Mouse (Mus musculus) neutrophil, adult 5-6 weeks (primary cell): ENCODE measurements around the gene Snx29. TPM values are rescaled to one million over a fixed set of nuclear protein-coding genes. Genes with fewer than 3 reads are reported as not detected.
A peak's percentile ranks its signal among the peaks of the same experiment; 100 is the strongest.
"Not testable (repeated sequence)": the region's sequence is repeated elsewhere in the genome, so short reads cannot be mapped to it uniquely, and the experiment has no call there.

Experiments
- ATAC-seq: fragments of 151-379, 151-347 bp; 2 replicates; pipeline ENCODE4 v1.8.0; 2017; ENCODE audit warnings: mild to moderate bottlenecking, moderate TSS enrichment; ENCODE audit not compliant: insufficient number of reproducible peaks, poor library complexity, low FRiP score, severe bottlenecking; ENCODE audit errors: extremely low read depth
- total RNA-seq: library from RNA; stranded (forward); fragments of 200-1000 nt; gene quantifications from 2 replicates; pipeline ENCODE4 v1.2.3, GENCODE M21; 2017

Snx29 gene
- total RNA-seq, 1 experiment from 2014 or later: 135 TPM

DNA sequence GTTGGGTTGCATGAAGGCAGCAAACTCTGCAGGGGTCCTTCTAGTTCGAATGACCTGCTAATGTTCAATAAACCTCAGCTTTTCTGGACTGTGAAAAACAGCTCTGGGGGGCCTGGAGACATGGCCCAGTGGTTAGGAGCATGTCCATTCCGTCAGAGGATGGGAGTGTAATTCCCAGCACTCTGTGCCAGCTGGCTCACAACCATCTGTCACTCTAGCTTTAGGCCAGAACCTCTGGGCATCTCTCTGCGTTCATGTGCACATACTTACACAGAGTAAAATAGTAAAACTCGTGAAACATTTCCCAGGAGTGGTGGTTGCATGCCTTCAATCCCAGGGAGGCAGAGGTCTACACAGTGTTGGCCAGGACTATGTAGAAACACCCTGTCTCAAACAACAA lies 241.1 kb downstream of the Snx29 start:
- no peak for ATAC-seq

DNA sequence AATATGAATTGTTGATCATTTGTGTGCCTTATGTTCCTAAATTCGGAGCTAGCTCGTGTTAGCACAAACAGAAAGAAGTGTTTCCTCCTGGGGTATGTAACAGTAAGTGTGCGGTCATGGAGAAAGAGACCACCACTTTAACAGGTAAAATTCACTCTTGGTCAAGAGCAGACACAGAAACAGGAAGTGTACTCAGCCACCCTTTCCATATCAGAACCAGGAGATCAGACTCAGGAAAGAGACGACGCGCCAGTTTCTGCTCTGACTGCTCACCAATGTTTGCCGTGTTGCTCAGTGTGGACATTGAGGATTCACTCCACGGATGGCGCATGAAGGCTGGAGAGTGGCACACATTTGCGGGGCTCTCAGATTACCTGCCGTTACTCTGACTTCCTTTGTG lies 242.4 kb downstream of the Snx29 start:
- no peak for ATAC-seq

DNA sequence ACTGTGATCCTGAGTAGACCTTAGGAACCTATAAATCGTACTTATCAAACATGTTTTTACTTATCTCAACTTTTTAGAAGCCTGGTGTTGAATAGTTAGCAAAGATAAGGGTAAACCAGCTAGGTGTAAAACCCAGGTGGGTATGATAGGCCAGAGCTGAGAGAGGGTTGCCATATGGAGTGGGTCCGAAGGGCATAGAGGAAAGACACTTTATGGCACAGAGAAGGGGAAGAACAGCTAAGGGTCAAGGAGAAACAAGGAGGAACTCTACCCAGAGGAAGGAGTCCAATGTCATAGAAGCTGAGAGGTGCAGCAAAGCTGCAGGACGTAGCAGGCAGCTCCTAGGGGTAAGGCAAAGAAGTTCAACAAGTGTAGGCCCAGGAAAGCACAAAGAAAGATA lies 244.9 kb downstream of the Snx29 start:
- no peak for ATAC-seq

GRCm38 (mm10) chr16:11568095-11568494 lies 245.4 kb downstream of the Snx29 start:
- ATAC-seq: no peak

DNA sequence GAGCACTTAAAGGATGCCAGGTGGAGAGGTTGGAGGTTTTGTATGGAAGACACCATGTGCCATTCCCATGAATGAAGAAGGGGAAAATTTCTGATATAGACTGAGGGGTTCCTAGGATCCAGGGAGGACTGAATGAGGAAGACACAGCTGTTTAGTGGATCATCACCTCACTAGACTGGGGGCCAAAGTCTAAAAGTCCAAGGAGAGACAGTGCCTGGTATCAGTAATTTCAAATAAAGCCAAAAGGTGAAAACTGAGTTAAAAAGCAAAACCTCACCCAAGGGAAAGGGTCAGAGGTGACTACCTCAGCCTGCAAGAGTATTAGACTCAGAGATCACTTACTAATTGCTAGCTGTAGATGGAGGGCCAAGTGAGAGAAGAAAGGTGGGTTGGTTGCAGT lies 245.9 kb downstream of the Snx29 start:
- ATAC-seq: no peak

DNA sequence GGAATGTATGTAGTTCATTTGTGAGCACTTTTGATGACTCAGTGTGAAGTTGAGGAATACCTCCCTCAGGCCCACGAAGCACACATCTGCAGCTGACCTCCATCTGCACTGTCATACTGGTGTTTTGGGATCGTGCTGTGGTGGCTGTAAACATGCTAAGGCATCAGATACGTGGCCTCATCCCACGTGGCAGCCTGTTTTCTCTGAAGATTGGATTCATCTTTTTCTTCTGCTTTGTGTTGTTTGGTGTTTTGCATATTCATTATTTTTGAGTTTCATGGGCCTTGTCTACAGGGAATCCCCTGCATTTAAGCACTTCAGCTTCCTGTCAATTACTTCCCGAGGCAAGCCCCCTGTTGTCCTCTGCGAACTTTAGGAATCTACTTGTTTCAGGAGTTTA lies 246.4 kb downstream of the Snx29 start:
- no peak for ATAC-seq

DNA sequence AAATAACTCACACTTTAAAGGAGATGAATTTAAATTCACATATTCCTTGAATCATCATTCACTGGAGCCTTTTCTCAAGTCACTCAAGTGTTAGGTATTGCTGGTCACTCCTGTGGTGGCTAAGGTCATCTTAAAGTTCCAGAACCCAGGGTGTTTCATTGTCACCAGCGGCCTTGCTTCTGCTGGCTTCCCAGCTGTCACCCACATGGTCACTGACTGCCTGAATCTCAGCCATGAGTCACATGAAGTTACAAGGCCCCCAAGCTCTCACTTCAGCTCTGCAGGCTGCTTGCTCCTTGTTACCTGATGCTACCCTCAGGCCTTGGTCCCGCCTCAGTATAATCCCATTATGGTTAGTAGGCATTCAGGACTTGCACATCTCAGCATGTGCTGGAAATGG lies 247.4 kb downstream of the Snx29 start:
- no peak for ATAC-seq

GRCm38 (mm10) chr16:11574517-11574916 lies 251.8 kb downstream of the Snx29 start:
- ATAC-seq: no peak

DNA sequence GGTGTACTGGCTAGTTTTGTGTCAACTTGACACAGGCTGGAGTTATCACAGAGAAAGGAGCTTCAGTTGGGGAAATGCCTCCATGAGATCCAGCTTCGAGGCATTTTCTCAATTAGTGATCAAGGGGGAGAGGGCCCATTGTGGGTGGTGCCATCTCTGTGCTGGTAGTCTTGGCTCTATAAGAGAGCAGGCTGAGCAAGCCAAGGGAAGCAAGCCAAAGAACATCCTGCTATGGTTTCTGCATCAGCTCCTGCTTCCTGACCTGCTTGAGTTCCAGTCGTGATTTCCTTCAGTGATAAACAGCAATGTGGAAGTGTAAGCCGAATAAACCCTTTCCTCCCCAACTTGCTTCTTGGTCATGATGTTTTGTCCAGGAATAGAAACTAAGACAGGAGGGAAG lies 253.0 kb downstream of the Snx29 start:
- ATAC-seq: not testable (repeated sequence)

- 0 out of 2 replicates have a peak, but pooled peaks have one; percentile 37 for ATAC-seq
Observed at GRCm38 (mm10) chr16:11577541-11578255, 255.0 kb downstream of the Snx29 start.

DNA sequence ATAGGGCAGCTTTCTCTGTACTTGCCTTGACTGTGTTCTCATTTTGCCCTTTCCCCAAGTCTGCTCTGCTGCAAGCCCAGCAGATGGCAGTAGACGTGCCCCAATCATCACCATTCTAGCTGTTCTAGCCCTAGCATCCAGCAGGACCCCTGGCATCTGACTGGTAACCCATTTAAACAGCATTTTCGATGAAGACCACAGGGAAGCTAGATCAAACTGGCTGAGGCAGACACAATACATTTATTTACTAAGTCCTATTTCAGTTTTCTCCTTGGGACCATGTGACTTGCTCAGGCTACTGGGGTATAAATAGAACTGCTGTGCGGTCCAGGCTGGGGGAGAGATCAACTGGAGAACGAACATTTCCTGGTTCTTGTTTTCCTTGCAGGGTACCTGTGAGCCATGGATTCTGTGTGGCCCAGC lies 257.0 kb downstream of the Snx29 start:
- ATAC-seq: no peak

DNA sequence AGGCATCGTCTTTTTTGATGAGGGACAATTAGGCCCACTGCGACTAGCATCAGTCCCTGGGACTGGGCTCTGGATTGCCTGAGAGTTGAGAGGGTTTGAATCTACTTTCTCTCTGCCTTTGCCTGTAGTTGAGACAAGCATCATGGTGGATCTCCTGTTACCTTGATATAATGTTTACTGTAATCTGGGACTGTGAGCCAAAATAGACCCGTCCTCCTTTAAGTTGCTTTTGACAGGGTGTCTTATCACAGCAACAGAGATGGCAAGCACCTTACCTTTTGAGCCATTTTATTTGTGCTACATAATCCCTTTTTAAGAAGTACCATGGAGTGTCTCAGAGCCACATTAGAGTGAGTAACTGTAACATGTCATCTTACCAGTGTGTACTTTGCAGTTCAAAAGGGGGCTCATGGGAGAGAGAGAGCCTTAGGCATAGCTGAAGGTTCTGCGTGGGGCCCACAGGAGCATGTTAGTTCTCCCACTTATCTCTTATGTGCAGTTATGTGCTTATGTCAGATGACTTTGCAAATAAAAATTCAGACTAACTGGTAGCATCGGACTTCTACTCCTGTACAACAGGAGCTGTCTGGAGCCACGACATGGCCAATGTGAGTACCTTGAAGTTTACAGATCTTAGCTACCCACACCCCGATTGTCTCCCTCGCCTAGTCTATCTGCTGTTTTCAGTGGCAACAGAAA lies 261.4 kb downstream of the Snx29 start:
- no peak for ATAC-seq

DNA sequence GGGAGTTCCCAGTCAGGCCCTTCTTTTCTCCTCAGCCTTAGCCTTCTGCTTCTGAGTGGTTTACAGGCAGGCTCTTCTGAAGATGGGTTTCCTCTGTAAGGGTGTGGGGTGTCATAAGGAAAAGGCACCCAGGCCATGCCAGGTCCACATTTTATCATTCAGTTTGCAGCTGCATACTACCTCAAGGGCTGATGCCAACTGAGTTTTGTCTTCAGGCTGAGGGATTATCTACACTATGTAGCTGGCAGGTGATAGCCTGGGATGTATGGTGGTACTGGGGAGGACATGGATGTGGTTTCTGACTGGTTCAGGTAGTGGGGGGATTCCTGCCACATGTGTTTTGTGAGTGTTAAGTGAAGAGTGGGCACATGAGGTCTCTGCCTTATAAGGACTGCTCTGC lies 266.0 kb downstream of the Snx29 start:
- no peak for ATAC-seq

- no peak for ATAC-seq
Observed at GRCm38 (mm10) chr16:11589336-11589735, 266.6 kb downstream of the Snx29 start.

DNA sequence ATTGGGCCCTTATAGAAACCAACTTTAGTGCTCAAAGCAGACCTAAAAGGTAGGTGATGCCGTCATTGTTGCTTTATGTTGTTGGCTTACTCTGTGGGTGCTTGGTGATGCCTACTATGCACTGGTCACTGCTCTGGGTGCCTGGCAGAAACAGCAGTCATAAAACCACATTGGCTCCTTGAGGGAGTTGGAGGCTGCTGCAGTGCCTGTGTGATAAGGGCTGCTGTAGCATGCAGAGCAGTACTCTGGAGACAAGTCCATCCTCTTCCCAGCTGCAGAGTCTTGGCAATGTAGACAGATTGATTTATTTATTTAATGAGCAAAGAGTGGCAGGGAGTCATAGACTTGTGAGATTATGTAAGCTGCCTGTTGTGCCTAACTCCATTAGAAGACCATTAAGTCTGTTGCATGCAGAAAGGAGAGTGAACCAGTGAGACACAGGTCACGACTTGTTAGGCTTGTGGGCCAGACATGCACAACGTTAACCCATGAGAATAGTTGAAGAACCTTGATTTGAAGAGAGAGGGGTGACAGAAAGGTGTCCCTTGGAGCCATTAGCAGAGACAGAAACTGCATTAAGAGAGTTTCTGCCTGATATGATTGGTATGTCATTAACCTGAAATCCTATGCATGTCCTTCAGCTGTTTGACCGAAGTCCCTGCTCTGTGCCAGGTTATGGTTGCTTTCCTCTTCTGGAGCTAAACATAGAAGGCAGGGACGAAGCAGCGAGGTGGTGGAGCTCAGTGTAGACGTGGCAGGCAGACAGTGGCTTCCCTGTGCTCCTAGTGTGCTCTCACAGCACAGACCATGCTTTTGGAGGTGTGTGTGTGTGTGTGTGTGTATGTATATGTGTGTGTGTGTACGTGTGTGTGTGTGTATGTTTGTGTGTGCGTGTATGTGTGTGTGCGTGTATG lies 267.3 kb downstream of the Snx29 start:
- ATAC-seq: no peak

DNA sequence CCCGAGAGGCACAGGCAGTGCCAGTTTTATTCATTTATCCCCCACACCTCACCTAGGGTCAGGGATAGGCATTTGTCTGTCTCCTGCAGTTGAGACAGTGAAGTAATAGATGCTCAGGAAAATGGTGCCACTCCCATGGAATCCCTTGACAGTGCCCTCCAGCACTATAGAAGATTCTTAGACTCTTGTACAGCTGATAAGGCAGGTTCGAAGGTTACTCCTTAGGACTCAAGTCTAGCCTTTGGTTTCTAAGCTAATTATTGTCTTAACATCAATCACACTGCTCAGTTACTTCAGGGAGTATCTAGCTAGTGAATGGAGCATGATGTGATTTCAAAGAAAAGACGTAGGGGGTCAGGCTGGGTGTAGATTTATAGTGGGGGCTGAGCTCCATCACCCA lies 273.9 kb downstream of the Snx29 start:
- ATAC-seq: no peak

DNA sequence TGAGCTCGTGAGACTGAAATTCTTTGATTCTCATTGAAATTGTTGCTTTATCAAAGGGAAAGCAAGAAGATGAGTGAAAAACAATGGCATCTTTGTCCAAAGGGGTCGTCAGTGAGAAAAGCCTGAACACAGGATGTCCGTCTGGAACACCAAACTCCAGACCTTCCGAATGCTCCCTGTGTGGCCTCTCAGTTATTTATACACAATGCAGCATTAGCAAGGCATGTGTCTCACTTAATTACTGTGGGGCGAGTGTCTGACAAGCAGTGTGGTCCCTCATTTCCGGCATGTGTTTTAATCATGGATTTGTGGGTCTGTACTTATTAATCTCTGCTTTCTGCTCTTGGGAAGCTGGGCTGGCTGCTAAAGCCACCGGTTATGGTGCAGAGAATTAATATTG lies 275.1 kb downstream of the Snx29 start:
- no peak for ATAC-seq

GRCm38 (mm10) chr16:11599523-11599922 lies 276.8 kb downstream of the Snx29 start:
- ATAC-seq: no peak

DNA sequence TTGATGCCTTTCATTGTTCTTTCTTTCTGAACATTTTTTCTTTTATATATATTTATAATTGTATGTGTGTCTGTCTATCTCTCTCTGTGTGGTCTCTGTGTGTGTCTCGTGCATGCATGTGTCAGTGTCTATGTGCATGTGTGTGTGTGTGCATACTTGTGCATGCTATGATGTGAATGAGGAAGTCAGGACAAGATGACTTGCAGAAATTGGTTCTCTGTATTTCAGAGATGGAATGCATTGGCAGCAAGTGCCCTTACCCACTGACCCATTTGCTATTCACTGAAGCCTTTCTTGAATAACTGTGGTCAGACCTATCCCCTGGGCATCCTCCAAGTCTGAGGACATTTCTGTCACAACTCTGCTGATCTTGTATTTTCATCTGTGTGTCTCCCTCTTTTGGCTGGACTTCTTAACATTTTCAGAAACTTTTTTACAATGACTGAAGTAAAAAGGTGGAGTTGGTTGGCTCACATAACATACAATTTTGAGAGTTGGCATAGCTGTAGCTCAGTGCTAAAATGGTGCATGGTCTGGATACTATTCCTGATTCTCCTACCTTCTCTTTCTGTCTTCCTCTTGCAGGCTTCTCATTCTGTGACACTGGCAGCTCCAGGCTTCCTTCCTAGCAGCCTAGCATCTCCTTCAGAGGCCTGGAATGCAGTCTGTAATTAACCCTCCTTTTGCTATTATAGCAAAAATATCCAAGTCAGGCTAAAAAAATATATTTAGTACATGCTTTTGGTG lies 278.8 kb downstream of the Snx29 start:
- ATAC-seq: 0 out of 2 replicates have a peak, but pooled peaks have one; percentile 30
